Mouse (Mus musculus): ENCODE results near the gene Tmod3.
"Not testable (repeated sequence)": the region's sequence is repeated elsewhere in the genome, so short reads cannot be mapped to it uniquely, and the experiment has no call there.

DNA sequence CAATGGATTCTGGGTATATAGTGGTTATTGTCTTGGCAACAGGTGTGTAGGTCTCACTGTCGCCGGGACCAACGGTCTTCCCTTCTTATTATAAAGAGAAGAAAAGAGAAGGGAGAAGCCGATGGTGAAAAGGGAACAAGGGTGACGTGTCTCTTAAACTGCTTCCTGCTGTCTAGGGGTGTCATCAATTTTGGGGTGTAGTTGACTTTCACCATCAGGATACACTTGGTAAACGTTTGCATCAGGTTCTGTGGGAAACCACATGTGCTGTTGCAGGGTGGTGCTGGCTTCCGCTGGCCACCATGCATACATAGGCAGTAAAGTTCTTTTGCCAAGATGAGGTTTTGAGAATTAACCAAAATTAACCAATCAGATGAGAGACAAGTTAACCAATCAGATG is 71.2 kb downstream of the Tmod3 start:
- TF ChIP-seq EP300, CTCF (IDR thresholded peaks at IDR 0.05; ENCODE audit: low read depth): not testable (repeated sequence)
